Mouse (Mus musculus) bone marrow macrophage, adult 2 months (primary cell): ENCODE data around the gene Prkce.

Experiments used
- CTCF ChIP-seq: IDR thresholded peaks from 2 replicates; pipeline ENCODE4 v1.5.1; 2012; ENCODE audit warnings: low read depth, mild to moderate bottlenecking, low read length, moderate library complexity
- POLR2A ChIP-seq: IDR thresholded peaks from 2 replicates; pipeline ENCODE4 v1.6.1; 2012; ENCODE audit warnings: mild to moderate bottlenecking, low read depth, low read length, borderline replicate concordance

DNA sequence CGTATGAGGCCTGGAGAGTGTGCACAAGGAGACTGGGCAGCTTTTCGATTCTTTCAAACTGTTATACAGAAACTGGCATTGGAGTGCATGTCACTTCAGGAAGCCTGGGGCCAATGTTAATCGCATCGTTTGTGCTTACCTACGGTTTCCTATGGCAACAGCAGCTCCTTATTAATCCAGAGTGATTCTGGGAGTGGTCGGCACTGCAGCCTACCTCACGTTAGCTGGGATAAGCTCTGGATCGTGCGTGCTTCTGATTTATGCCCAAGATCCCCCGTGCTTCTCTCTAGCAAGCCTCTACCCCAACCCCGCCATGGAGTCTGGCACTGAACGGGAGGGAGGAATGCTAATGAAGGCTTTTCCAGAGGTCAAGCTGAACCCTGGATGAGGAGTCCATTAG, 242.9 kb downstream of the Prkce start:
- no peak for TF ChIP-seq POLR2A
- no peak for TF ChIP-seq CTCF
